Mouse (Mus musculus) small intestine, adult 2 months (tissue): Measurements from ENCODE around the gene Otud1. TPM values are rescaled to one million over a fixed set of nuclear protein-coding genes. Genes with fewer than 3 reads are reported as not detected.
A peak's percentile ranks its signal among the peaks of the same experiment; 100 is the strongest.

Experiments
- H3K27ac ChIP-seq: fragments of 200-500 bp; 2 replicates; pipeline ENCODE4 v1.5.1; 2012; ENCODE audit warnings: low read depth, low read length, control low read depth, inconsistent platforms; ENCODE audit not compliant: insufficient read depth
- H3K27me3 ChIP-seq: fragments of 200-500 bp; 2 replicates; pipeline ENCODE4 v1.6.1; 2012; ENCODE audit warnings: mild to moderate bottlenecking, moderate library complexity, low read length, inconsistent platforms; ENCODE audit not compliant: control insufficient read depth, insufficient read depth
- H3K36me3 ChIP-seq: fragments of 200-500 bp; 2 replicates; pipeline ENCODE4 v1.6.1; 2012; ENCODE audit warnings: mild to moderate bottlenecking, low read length, control low read depth, inconsistent platforms; ENCODE audit not compliant: control insufficient read depth, insufficient read depth
- H3K4me1 ChIP-seq: fragments of 200-500 bp; 2 replicates; pipeline ENCODE4 v1.6.1; 2012; ENCODE audit warnings: low read length, inconsistent platforms, mixed read lengths; ENCODE audit not compliant: control insufficient read depth, insufficient read depth, insufficient read length
- H3K4me3 ChIP-seq: fragments of 200-500 bp; 2 replicates; pipeline ENCODE4 v1.5.1; 2012; ENCODE audit warnings: low read depth, mild to moderate bottlenecking, control low read depth, inconsistent platforms, low read length, moderate library complexity
- CTCF ChIP-seq: fragments of 200-500 bp; IDR thresholded peaks from 2 replicates; pipeline ENCODE4 v1.5.1; 2012; ENCODE audit warnings: low read depth, mild to moderate bottlenecking, control low read depth, inconsistent platforms, low read length, moderate library complexity, mixed read lengths; ENCODE audit not compliant: insufficient replicate concordance, insufficient read length; ENCODE audit errors: extremely low read depth
- POLR2A ChIP-seq: fragments of 200-500 bp; IDR thresholded peaks from 2 replicates; pipeline ENCODE4 v1.6.1; 2012; ENCODE audit warnings: low read depth, mild to moderate bottlenecking, control low read depth, inconsistent platforms, low read length, moderate library complexity
- WGBS: fragments of 180-500 bp; shearing (Covaris S2); methylation state at CpG from one replicate; pipeline ENCODE4 v1.1.7; 2018; 5-methylcytosine and 5-hydroxymethylcytosine counted together
- polyA plus RNA-seq: library from polyadenylated mRNA; depleted of rRNA; stranded (reverse); fragments of >200 nt; gene quantifications from 2 replicates; pipeline ENCODE4 v1.2.3, GENCODE M21; 2012

Gene Otud1
- polyA plus RNA-seq, 1 experiment = 6.1 TPM

DNA sequence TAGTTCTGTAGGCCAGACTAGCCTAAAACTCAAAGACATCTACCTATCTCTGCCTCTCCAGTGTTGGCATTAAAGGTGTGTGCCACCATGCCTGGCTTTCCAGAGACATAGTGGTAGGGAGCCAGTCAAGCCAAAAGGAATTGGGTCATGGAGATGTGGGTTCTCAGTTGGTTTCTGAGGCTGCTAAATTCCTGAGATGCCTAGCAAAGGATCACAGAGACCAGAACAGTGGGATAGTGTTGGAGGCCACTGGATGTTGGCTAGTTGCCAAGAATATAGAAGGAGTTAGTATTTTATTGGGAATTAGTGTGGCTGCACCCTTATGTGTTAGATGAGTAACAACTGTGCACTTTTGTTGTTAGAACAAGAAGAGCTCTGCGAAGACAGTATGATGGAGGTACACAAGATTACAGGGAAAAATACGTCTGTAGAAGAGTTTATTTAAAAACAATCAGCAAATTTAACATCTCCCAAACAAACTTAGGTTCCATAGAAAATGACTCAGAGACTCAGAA is 24.1 kb upstream of the Otud1 start:
- no peaks in the 10 kb centered on the region for H3K4me1 ChIP-seq
- H3K27me3 ChIP-seq = no peaks in the 10 kb centered on the region
- no peak overlapping the region for H3K4me3 ChIP-seq
- WGBS = 76% methylated on average over 2 of the region's 2 CpGs
- no peak for TF ChIP-seq CTCF
- no peak overlapping the region for H3K27ac ChIP-seq
- no peaks in the 10 kb centered on the region for H3K36me3 ChIP-seq

- WGBS = 38% methylated on average over 2 of the region's 2 CpGs
These were observed 12.4 kb upstream of the Otud1 start for GRCm38 (mm10) chr2:19645182-19645581.

GRCm38 (mm10) chr2:19646144-19646543 is 11.4 kb upstream of the Otud1 start:
- Histone ChIP-seq H3K27me3 (no peaks in the 10 kb centered on the region), H3K27ac (no peak overlapping the region), H3K36me3 (no peaks in the 10 kb centered on the region), H3K4me1 (no peaks in the 10 kb centered on the region), H3K4me3 (no peak overlapping the region)
- WGBS = 45% methylated on average over 4 of the region's 4 CpGs
- TF ChIP-seq POLR2A (no peak), CTCF (no peak)

More at GRCm38 (mm10) chr2:19645182-19645581, 12.4 kb upstream of the Otud1 start:
- TF ChIP-seq CTCF (no peak), POLR2A (no peak)
- H3K4me3 ChIP-seq = no peak overlapping the region
- no peaks in the 10 kb centered on the region for H3K4me1 ChIP-seq
- H3K36me3 ChIP-seq = no peaks in the 10 kb centered on the region
- H3K27ac ChIP-seq = no peak overlapping the region
- H3K27me3 ChIP-seq = no peaks in the 10 kb centered on the region

- 6% methylated on average over 1 of the region's 1 CpGs for WGBS
- Histone ChIP-seq H3K4me1 (no peaks in the 10 kb centered on the region), H3K27ac (no peak overlapping the region), H3K27me3 (no peaks in the 10 kb centered on the region), H3K4me3 (no peak overlapping the region), H3K36me3 (no peaks in the 10 kb centered on the region)
- TF ChIP-seq POLR2A = no peak
- no peak for TF ChIP-seq CTCF
These were observed 10.6 kb upstream of the Otud1 start for GRCm38 (mm10) chr2:19646910-19647309.

GRCm38 (mm10) chr2:19656436-19656835 is 1.1 kb upstream of the Otud1 start:
- peaks cover 14% of the 10 kb centered on the region for H3K27me3 ChIP-seq
- H3K4me1 ChIP-seq = peaks cover 2% of the 10 kb centered on the region
- 36% methylated on average over 5 of the region's 5 CpGs for WGBS
- H3K27ac ChIP-seq = no peak overlapping the region
- no peaks in the 10 kb centered on the region for H3K36me3 ChIP-seq
- H3K4me3 ChIP-seq = no peak overlapping the region
- TF ChIP-seq CTCF (no peak), POLR2A (no peak)

DNA sequence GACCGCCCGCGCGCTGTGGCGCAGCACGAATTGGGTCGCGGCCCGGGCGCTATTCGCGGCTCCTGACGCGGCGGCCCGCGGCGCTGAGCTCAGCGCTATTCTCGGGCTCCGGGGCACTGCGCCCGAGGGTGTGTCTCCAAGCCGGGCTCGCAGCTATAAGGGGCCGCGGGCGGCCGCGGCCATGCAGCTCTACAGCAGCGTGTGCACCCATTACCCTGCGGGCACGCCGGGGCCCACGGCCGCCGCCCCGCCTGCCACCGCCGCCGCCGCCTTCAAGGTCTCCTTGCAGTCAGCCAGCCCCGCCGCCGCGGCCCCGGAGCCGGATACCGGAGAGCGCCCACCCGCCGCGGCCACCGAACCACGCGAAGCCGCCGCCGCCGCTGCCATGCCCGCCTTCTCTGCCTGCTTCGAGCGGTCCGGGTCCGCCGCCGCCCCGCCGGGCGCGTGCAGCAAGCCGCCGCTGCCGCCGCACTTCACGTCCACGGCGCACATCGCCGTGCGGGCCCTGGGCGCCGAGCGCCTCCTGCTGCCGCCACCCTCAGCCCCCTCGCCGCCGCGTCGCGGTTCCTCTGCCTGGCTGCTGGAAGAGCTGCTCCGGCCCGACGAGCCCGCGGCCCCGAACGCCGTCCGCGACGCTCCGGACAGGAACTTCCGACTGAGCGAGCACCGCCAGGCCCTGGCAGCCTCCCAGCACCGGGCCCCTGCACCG is 483 bp downstream of the Otud1 start:
- peak overlapping the region; percentile 83 for H3K4me3 ChIP-seq
- H3K27ac ChIP-seq = peak overlapping the region; percentile 63
- under 1% methylated on average over 96 of the region's 108 CpGs for WGBS
- H3K4me1 ChIP-seq = peaks cover 2% of the 10 kb centered on the region
- TF ChIP-seq CTCF = no peak
- TF ChIP-seq POLR2A = no peak
- H3K36me3 ChIP-seq = no peaks in the 10 kb centered on the region
- H3K27me3 ChIP-seq = peaks cover 14% of the 10 kb centered on the region

GRCm38 (mm10) chr2:19658661-19659384 is 1.3 kb downstream of the Otud1 start:
- Histone ChIP-seq H3K4me3 (peak overlapping the region; percentile 83), H3K36me3 (no peaks in the 10 kb centered on the region), H3K27me3 (peaks cover 14% of the 10 kb centered on the region), H3K4me1 (peaks cover 2% of the 10 kb centered on the region), H3K27ac (no peak overlapping the region)
- TF ChIP-seq POLR2A (no peak), CTCF (no peak)
- 8% methylated on average over 49 of the region's 49 CpGs for WGBS
